Mouse (Mus musculus) spleen, embryonic (tissue): ENCODE measurements around the gene Nrf1.

Experiments used
- CTCF ChIA-PET: fragments of 350-600 bp; sonication (Branson Sonifier 250); formaldehyde crosslinking; loops from one replicate; lab custom pipeline; 2022; lab: Charles Lee

Gene Nrf1

DNA sequence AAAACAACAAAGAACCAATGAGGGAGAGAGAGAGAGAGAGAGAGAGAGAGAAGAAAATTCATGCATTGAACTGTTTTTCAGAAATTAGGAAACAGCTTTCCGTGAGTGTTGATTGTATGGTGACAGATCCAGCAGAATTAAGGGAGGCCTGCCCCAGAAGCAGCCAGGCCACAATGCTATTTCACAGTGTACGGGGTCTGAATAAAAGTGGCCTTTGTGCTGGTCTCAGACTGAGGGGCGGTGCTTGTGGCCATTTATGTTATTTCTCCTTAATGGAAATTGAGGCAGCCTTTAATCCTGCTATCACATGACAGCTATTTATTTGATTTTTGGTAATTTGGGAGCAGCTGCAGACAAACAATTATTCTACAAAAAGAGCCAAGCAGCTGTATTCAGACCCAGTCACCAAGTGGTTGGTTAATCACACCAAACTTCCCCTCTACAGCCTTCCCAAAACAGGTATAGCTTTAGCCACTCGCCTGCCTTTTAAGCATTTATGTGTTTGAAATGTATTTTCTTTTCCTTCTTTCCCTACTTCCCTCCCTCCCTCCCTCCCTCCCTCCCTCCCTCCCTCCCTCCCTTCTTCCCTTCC lies 31.2 kb downstream of the Nrf1 start:
- CTCF ChIA-PET: interaction anchor here (0.6 kb wide), 1 partner anchor 81 kb away, joined by 6 read pairs; no protein-coding TSS in a partner anchor

DNA sequence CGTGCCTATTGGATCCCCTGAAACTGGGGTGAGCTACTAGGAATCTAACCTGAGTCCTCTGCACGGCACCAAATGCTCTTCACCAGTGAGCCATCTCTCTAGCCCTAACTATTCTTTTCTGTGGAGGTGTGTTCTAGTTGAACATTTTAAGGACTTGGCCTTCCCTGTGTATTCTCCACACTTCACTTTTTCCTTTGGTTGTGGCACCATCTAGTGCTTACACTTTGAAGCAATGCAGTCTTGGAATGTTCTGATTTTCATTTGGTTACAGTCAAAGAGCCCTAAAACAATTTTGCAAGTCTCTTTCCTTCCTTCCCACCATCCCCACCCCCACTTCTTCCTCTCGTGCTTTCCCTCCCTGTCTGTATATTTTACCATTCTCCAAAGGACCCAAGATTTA lies 33.6 kb downstream of the Nrf1 start:
- CTCF ChIA-PET: interaction anchor here (0.6 kb wide), 1 partner anchor 34 kb away, joined by 7 read pairs; no protein-coding TSS in a partner anchor

DNA sequence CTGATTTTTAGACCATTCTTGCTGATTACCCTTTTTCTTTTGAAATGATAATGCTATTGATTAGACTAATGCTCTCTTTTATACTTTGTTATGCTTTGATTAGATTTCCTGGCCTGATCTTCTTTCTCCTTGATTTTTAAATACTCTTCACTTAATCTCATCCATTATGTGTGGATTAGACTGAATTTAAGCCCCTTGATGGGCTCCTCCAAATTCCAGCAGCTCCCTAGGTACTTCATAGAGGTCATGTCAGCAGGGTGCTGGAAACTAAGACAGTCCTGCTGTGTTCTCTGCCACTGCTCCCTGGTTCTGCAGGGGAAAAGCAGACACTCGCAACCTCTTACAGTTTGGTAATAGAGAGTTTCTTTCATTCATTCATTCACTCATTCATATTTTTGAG lies 35.5 kb downstream of the Nrf1 start:
- CTCF ChIA-PET: no interaction called here

DNA sequence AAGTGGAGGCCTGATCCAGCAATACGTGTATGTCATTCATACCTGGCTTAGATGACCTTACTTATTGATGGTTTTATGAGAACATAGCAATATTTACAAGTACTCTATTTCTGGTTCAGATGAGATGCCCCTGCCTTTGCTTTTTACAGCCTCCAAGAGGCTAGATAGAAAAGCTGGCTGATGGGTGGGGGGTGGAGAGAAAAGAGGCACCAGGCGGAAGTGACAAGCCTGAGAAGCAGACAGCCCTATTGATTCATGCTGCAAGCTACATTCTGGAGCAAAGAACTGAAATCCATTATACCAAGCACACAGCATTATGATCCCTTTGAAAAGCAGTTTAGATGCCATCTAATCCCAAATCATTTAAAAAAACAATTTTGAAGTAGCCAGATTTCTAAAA lies 37.6 kb downstream of the Nrf1 start:
- CTCF ChIA-PET: no interaction called here

DNA sequence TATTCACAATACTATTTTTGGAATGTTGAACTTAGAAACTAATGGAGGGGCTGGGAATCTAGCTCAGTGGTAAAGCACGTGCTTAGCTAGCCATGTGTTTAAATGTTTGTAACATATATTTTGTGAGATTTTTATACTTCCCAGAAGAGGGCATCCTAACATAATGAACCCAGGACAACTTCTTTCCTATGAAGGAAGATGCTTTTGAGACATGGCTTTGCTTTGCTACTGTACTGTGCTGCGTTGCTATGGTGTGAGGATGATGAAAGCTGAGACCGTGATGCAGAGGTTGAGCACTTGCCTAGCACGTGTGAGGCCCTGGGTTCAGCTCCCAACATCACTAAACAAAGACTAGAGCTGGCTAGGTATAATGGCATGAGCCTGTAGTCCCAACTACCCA lies 43.4 kb downstream of the Nrf1 start:
- CTCF ChIA-PET: interaction anchor here (0.5 kb wide), 1 partner anchor 300 kb away, joined by 4 read pairs; no protein-coding TSS in a partner anchor

DNA sequence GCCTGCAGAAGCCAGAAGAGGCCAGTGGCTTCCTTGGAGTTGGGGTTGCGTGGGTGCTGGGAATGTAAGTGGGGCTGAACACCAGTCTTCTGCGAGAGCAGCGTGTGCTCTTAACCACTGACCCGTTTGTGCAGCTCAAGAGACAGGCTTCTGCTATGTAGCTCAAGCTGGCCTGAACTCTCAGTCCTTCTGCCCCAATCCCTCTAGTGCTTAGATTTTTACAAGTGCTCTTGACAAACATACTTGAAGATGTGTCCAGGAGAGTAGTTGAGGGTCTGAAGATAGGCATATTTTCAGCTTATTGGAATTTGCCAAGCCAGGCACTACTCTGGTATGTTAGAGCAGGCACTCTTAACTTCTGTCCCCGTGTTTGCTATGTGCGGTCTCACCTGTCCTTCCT lies 45.0 kb downstream of the Nrf1 start:
- CTCF ChIA-PET: no interaction called here

DNA sequence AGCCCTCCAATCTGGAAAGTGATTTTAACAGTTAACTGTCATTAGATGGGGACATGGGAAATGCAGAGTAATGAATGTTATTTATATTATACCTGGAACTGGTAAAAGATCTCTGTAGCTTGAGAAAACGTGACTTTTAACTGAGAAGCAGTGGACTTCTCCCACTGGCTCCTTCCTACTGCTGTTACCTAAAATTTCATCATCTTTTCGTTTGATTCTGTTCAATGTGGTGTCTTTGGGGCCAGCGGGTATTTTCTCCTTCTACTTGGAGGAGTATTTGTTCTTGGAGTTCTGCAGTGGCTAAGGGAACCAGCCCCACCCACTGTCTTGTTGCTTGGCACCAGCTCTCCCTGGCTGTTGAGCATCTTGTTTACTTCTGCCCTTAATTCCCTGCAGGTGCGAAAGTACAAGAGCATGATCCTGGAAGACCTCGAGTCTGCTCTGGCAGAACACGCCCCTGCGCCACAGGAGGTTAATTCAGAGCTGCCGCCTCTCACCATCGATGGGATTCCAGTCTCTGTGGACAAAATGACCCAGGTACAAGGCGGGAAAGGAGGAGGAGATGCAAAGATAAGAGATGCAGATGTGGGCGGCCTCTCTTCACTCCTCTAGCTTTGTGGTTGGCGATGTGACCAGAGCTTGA lies 54.1 kb downstream of the Nrf1 start:
- CTCF ChIA-PET: no interaction called here

DNA sequence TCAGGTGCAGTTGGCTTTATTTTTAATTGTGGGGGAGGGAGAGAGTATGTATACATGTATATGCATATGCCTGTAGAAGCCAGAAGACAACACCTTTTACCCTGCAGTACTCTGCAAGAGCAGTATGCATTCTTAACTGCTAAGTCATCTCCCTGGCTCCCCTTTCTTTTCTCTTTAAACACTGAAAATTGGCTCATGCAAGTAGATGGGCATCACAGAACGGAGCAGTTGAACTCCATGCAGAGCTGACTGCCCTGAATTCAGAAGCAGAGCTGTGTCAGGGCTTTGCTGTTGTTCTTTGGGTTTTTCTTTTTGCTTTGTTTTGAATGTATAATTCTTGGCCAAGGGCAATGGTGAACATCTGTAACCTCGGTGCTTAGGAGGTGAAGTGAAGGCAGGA lies 58.3 kb downstream of the Nrf1 start:
- CTCF ChIA-PET: no interaction called here

DNA sequence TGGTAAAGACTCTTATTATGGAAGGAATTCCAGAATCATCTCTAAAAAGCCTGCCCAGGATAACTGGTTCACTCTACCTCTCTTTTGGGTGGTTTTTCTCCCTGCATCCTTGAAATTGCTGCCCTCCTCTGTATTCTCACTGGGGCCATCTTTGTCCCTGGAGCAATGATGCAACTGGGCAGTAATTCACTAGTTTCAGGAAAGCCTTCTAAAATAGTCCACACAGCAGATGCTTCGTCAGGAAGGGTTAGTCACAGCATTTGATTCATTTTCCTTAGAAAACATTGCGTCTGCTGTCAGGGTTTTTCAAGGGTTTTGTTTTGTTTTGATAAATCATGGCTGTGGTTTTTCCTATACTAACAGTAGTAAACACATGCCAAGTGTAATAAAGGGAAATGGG lies 59.7 kb downstream of the Nrf1 start:
- CTCF ChIA-PET: interaction anchor here (0.7 kb wide), 1 partner anchor 60 kb away, joined by 4 read pairs; no protein-coding TSS in a partner anchor

DNA sequence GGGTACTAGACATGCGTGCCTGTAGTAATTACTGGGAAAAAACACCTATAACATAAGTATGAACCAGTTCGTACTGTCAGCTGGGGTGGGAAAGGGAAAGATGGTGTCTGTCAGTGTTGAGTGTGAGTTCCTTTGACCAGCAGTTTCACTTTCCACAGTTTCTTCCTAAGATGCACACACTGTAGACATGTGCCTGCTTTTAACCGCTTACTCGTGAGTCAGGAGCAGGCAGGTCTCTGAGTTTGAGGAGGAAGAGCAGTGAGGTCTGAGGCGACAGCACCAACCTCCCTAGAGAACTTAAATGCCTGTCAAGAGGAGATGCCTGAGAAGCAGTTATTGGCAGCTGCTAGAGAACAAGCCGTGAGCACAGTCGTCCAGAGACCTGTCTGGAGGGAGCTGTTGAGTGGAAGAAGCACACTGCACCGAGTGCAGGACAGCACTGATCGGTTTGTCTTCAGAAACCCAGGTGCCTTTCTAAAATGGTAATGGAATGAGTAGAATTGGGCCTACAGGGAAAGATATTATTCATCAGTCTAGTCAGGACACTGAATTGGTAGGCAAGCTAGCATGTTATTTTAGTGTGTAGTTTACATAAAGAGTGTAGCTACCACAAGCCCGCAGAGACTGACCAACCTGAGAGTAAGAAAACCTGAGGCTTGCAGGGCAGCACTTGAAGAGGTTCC lies 62.2 kb downstream of the Nrf1 start:
- CTCF ChIA-PET: no interaction called here

DNA sequence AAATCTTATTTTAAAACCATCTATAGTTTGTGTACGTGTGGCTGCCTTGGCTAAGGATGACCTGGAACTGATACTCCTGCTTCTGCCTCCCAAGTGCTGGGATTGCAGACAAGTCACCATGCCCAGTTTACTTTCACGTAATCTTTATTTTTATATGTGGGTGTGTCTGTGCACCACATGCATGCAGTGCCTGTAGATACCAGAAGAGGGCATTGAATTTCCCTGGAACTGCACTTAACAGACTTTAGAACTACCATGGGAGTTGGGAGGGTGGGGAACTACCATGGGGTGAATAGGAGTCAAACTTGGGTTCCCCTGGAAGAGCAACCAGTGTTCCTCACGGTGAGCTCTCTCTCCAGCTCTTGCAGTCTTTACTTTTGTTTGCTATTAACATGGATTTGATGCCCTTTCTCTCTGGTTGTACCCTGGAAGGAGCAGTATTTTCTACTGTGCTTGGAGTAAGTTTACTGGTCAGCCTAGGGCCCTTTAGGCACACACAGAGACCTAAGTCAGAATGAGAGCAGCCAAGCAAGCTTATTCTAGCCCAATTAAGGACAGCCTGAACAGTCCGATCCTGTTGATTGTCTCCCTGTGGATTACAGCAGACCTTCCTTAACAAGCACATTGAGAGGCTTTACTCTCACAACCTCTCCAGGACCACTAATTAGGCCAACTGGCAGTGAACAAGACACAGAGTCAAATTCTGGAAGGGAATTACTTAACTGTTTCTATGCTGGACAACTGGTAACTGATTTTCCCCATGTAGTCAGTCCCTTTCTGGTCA lies 64.8 kb downstream of the Nrf1 start:
- CTCF ChIA-PET: no interaction called here

DNA sequence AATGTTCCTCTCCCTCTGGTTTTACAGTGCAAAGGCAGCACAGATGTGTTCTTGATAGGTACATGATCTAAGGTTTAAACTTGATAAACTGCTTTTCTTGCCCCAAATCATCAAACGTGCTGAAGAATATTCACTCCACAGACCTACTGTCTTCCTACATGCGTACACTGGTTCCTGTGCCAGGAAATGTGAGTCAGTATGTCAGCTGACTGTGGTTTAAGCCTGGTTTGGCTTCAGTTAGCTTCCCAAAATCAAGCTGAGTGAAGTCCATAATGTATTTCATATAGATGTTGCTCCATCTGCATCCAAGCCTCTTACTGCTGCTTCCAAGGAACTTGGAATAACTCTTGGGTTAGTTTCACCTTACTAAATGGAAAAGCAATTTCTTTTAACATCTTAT lies 66.3 kb downstream of the Nrf1 start:
- CTCF ChIA-PET: no interaction called here

DNA sequence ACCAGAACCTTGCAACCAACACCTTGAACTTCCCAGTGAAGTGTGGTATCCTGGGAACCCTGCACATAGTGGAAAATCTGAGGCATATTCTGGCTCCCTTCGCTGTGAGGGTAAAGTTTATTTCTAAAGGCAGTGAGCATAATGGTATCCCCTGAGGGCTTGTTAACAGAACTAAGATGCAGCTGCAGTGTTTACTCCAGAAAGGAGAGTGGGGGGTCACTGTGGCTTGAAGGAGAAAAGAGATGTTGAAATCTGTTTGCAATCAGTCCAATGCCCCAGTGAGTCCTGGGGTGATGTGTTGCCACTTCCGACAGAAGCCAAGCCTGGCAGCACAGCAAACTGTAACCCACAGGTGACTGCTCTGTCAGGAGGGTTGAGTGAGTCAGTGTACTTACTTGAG lies 73.4 kb downstream of the Nrf1 start:
- CTCF ChIA-PET: no interaction called here

DNA sequence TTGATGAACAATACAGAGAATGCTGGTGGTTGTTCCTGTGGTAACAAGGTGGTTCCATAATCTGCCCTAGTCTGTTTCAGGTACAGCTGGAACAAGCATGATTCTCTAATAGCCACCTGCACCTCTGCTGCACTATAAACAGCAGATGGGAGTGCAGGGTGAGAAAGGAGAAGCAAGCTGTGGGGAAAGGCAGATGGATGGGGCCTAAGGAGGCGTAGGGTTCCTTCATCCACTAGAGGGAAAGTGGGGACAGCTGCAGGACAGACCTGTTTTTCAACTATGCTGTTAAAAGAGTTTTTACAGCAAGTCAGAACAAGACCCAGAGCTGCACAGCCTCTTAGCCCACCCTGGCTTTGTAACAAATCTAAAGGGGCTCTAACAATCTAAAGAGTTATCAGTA lies 73.8 kb downstream of the Nrf1 start:
- CTCF ChIA-PET: no interaction called here

DNA sequence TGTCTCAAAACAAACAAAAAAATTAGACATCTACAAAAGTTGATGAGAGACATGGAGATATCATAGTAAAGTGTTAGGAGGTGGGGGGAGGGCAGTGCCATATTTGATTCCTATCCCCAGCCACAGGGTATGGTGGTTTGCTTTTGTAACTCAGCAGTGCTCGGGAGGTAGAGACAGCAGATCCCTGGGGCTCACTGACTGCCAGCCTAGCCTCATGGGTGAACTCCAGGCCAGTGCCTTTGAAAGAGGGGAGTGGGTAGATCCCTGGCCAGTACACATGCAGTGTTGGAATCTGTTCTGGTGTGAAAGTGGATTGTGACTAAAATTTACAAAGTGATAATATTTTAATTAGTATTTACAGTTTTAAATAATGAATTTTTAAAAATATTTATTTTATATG lies 75.6 kb downstream of the Nrf1 start:
- CTCF ChIA-PET: no interaction called here

DNA sequence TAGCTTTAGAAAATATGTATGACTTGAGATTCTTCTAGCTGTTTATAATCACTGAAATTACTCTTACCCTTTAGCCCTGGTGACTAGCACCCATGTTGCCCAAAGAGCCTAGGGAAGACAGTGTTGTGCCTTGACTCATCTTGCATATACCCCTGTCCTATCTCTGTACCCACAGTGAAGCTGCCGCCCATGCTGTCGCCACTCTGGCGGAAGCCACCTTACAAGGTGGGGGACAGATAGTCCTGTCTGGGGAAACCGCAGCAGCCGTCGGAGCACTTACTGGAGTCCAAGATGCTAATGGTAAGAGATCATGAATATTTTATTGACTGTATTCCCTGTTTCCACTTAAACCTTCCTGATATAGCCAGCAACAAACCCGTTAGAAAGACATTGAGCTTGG lies 78.3 kb downstream of the Nrf1 start:
- CTCF ChIA-PET: no interaction called here

DNA sequence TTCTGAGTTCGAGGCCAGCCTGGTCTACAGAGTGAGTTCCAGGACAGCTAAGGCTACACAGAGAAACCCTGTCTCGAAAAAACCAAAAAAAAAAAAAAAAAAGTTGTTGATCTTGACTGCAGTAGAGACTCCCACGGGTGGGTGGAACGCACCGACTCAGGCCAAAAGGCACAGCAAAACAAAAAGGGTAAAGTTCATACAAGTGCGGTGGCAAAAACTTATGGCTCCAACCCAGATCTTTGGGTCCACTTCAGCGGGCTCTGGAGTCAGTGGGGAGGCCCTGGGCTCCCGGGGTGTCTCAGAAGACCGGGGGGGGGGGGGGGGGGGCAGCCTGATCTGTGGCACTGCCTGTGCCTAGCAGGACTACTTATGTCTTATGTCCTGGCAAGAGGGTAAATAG lies 79.0 kb downstream of the Nrf1 start:
- CTCF ChIA-PET: no interaction called here

DNA sequence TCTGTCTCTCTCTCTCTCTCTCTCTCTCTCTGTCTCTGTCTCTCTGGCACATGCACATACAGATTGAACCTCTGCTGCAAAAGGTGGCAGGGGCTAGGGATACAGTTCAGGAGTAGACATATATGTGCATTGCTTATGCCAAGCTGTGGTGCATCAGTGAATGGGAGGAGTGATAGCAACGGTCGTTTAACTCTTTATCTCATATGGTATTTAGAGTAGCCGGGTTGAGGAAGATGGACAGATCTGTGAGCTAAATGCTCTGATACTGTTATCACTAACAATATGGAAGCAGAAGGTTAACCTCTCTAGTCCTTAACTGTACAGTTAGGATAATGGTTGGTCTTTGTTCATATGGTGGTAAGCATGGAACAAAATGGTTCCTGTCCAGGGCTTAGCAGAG lies 84.6 kb downstream of the Nrf1 start:
- CTCF ChIA-PET: no interaction called here

DNA sequence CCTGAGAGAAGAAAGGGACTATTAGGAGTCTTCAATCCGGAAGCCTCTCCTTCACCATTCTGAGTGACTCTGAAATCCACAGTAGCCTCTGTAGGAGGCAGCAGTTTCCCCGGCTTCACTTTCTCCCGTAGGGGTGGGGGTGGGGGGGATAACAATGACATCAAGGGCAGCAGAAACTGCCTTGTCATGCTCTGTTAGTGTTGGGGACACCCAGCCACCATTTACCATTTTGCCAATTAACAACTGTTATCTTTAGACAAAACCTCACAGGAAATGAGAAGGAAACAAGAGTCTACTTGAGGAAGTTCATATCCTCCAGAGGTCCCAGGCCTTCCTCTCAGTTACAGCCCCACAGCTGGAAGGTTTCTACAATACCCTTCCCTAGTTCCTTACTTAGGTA lies 87.8 kb downstream of the Nrf1 start:
- CTCF ChIA-PET: no interaction called here

DNA sequence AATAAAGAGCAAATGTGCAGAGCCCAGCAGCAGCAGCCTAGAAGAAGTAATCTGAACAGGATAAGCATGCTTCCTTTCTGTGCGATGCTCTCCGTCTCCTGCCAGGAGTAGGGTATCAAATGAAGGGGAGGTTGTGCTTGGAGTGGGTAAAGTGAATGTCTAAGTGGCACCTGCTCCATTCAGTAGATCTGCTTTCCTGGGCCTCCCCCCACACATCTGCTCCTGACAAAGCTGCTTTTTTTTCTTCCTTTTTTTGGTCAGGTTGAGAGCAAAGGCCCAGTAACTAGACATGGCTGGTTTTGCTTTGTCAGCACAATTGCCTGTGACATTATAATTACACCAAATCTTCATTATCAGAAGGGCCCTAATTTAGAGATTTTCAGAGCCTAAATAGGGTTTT lies 89.4 kb downstream of the Nrf1 start:
- CTCF ChIA-PET: no interaction called here

DNA sequence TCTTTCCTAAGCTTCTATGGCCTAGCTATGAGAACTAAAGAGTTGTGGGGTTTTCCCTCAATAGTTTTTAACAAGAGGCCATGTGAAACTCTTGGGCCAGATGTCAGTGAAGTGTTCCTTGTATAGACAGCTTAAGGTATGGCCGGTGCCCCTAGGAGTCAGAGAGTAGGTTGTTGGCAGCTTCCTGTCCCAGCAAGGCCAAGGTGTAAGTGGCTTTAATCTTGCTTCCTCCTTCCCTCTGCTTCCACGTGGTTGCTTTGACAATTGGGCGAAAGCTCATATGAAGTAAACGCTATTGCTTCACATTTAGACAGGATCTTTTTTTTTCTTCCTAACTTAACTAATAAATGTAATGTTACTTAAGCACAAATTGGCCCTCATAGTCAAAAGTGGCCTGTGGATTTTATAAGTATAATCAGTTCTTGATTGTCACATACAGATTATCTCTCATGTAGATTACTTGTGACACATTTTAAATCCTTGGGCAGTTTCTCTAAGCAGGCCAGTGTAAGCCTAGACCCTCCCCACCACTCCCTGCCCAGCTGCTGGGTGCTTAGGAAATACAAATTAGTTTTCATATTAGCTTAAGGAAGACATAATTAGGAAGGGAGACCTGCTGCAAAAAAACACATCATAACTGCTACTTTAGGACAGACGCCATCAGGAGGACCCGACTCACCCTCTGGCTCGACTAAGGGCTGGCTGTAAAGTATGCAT lies 91.7 kb downstream of the Nrf1 start:
- CTCF ChIA-PET: no interaction called here

DNA sequence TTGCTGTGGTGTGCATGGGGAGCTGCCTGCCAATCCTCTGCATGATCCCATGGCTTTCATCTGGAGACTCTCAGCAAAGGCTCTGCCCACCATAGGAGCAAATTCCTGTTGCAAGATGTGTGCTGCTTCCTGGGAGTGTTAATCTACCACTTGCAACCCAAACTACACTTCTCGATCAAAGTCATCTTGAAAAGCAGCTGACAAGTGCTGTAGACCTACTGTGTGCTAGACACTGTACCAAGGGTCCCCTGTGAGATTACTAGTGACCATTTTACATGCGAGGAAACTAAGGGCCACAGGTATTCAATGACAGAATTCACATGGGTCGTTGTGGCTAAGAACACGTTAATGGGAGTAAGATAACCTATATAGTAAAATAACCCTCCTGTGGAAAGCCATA lies 95.5 kb downstream of the Nrf1 start:
- CTCF ChIA-PET: no interaction called here
